Mouse (Mus musculus): ENCODE results near the gene Stac2.

Gene Stac2

GRCm38 (mm10) chr11:98021565-98022252 is 31.6 kb downstream of the Stac2 start:
- DNase-seq (ENCODE audit: low spot score in 2 of 2): peak in 1 of 2 experiments; percentile 30

GRCm38 (mm10) chr11:98021118-98021517 is 32.1 kb downstream of the Stac2 start:
- DNase-seq (ENCODE audit: low spot score in 2 of 2): no peak

GRCm38 (mm10) chr11:98020710-98021109 is 32.6 kb downstream of the Stac2 start:
- DNase-seq (ENCODE audit: low spot score in 2 of 2): no peak

- no peak for DNase-seq (ENCODE audit: low spot score in 2 of 2)
These were observed 33.2 kb downstream of the Stac2 start for GRCm38 (mm10) chr11:98019883-98020610.

GRCm38 (mm10) chr11:98018858-98019641 is 34.2 kb downstream of the Stac2 start:
- no peak for DNase-seq (ENCODE audit: low spot score in 2 of 2)

- DNase-seq (ENCODE audit: low spot score in 2 of 2): no peak
These were observed 35.0 kb downstream of the Stac2 start for GRCm38 (mm10) chr11:98018222-98018621.

GRCm38 (mm10) chr11:98016824-98017223 is 36.4 kb downstream of the Stac2 start:
- no peak for DNase-seq (ENCODE audit: low spot score in 2 of 2)

- DNase-seq (ENCODE audit: low spot score in 2 of 2): no peak
These were observed 37.1 kb downstream of the Stac2 start for GRCm38 (mm10) chr11:98016177-98016576.

GRCm38 (mm10) chr11:98012831-98013230 is 40.4 kb downstream of the Stac2 start:
- DNase-seq (ENCODE audit: low spot score in 2 of 2): no peak

GRCm38 (mm10) chr11:98011716-98012115 is 41.5 kb downstream of the Stac2 start:
- DNase-seq (ENCODE audit: low spot score in 2 of 2): no peak

- no peak for DNase-seq (ENCODE audit: low spot score in 2 of 2)
These were observed 45.2 kb downstream of the Stac2 start for GRCm38 (mm10) chr11:98008087-98008486.

- no peak for DNase-seq (ENCODE audit: low spot score in 2 of 2)
These were observed 47.6 kb downstream of the Stac2 start for GRCm38 (mm10) chr11:98005686-98006085.

GRCm38 (mm10) chr11:98005076-98005475 is 48.2 kb downstream of the Stac2 start:
- DNase-seq (ENCODE audit: low spot score in 2 of 2): no peak

GRCm38 (mm10) chr11:98004161-98004560 is 49.1 kb downstream of the Stac2 start:
- no peak for DNase-seq (ENCODE audit: low spot score in 2 of 2)

GRCm38 (mm10) chr11:98003171-98003671 is 50.0 kb downstream of the Stac2 start:
- DNase-seq (ENCODE audit: low spot score in 2 of 2): no peak

- DNase-seq (ENCODE audit: low spot score in 2 of 2): peak in 1 of 2 experiments; percentile 58
These were observed 50.6 kb downstream of the Stac2 start for GRCm38 (mm10) chr11:98002627-98003026.

- no peak for DNase-seq (ENCODE audit: low spot score in 2 of 2)
These were observed 51.3 kb downstream of the Stac2 start for GRCm38 (mm10) chr11:98001986-98002385.

GRCm38 (mm10) chr11:98001351-98001824 is 51.9 kb downstream of the Stac2 start:
- DNase-seq (ENCODE audit: low spot score in 2 of 2): no peak

GRCm38 (mm10) chr11:98000378-98001140 is 52.7 kb downstream of the Stac2 start:
- DNase-seq (ENCODE audit: low spot score in 2 of 2): no peak

- no peak for DNase-seq (ENCODE audit: low spot score in 2 of 2)
These were observed 53.5 kb downstream of the Stac2 start for GRCm38 (mm10) chr11:97999748-98000147.

GRCm38 (mm10) chr11:97998898-97999608 is 54.2 kb downstream of the Stac2 start:
- no peak for DNase-seq (ENCODE audit: low spot score in 2 of 2)
